ENCODE assay signal across 8 mouse cellular contexts in the genomic region with DNA sequence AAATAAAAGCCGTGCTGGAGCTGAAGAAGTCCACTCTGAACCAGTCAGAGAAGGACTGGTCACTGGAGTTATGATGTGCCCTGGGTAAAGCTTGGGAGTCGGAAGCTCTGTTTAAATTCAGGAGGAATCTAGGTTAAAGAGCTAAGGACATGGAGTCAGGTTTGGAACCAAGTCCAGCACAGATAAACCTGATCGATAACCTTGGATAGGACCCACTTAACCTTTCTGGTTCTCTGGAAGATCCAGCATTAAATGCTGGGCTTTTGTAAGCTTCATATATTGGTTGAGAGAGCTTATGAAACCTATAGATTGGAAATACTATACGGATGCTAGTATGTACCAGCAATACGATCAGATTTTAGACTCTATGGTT. TPM values are rescaled to one million over a fixed set of nuclear protein-coding genes. Genes with fewer than 3 reads are reported as not detected.
DNase-seq lines count a peak whose midpoint lies in the region; ATAC-seq and TF ChIP-seq lines count a peak whose summit lies in the region.

No protein-coding gene starts in this region.

- H3K79me2 ChIP-seq in CH12.LX (replicated peaks; ENCODE audit: control insufficient read depth, extremely low read depth, insufficient read depth, poor library complexity, severe bottlenecking), result peaks cover 53% of the 10 kb centered on the region

- peak overlapping the region; percentile 90 for H3K27ac ChIP-seq in heart, embryonic 11.5 days (ENCODE audit: low read depth, low read length)
- peak overlapping the region; percentile 46; the same call in 1 of the 2 replicates for H3K27ac ChIP-seq in CH12.LX (ENCODE audit: insufficient read depth, low read depth)
- peak overlapping the region; percentile 69 for H3K27ac ChIP-seq in forebrain, embryonic 15.5 days (replicated peaks)
- H3K27ac ChIP-seq in liver, embryonic 16.5 days (ENCODE audit: low read length), result peak overlapping the region; percentile 18; the same call in 1 of the 2 replicates

- 24% methylated on average over 5 of the region's 5 CpGs for WGBS in heart, embryonic 11.5 days (ENCODE audit: insufficient replicate concordance)
- WGBS in forebrain, embryonic 15.5 days, result 28% methylated on average over 5 of the region's 5 CpGs
- WGBS in liver, embryonic 16.5 days (ENCODE audit: insufficient replicate concordance), result 30% methylated on average over 5 of the region's 5 CpGs

- H3K36me3 ChIP-seq in heart, embryonic 11.5 days (ENCODE audit: control insufficient read depth, insufficient read depth, low read length), result peaks cover 2% of the 10 kb centered on the region; the same call in 1 of the 2 replicates
- peaks cover 5 to 37% of the 10 kb centered on the region in 2 experiments for H3K36me3 ChIP-seq in CH12.LX (replicated peaks in 1 of 2; ENCODE audit: control insufficient read depth in 1 of 2, insufficient read depth in 1 of 2, low read length in 1 of 2)
- H3K36me3 ChIP-seq in forebrain, embryonic 15.5 days, result no peaks in the 10 kb centered on the region
- no peaks in the 10 kb centered on the region for H3K36me3 ChIP-seq in liver, embryonic 16.5 days (ENCODE audit: control insufficient read depth, insufficient read depth)

- DNase-seq in heart, adult 8-10 months (ENCODE audit: low spot score), result no peak
- no peak for DNase-seq in CH12.LX (ENCODE audit: extremely low read depth)
- no peak for DNase-seq in adrenal gland, postnatal 36 days
- DNase-seq in layer of hippocampus, postnatal 14 days (ENCODE audit: low spot score in 2 of 2), result no peak

- H3K4me1 ChIP-seq in heart, embryonic 11.5 days (ENCODE audit: control insufficient read depth, insufficient read depth, low read length), result peaks cover 11% of the 10 kb centered on the region
- H3K4me1 ChIP-seq in CH12.LX (ENCODE audit: control insufficient read depth in 1 of 2, insufficient read depth in 2 of 2), result peaks cover 4 to 27% of the 10 kb centered on the region in 2 experiments; a peak in 3 of 4 replicates
- H3K4me1 ChIP-seq in forebrain, embryonic 15.5 days, result peaks cover 31% of the 10 kb centered on the region
- peaks cover 15% of the 10 kb centered on the region for H3K4me1 ChIP-seq in liver, embryonic 16.5 days (ENCODE audit: control insufficient read depth, low read depth, low read length)

- TF ChIP-seq RAD21 in CH12.LX (IDR thresholded peaks at IDR 0.05; ENCODE audit: low read depth, low read length), result no peak

- in situ Hi-C loops in CH12.LX (cut with MboI; ENCODE audit: low pct_ligation_motif_present, low pct_unique_long_range_greater_than_20kb, low sequenced_read_pairs), result no loop called here

- H3K9me3 ChIP-seq in heart, embryonic 11.5 days (replicated peaks; ENCODE audit: control insufficient read depth, low read length), result no peaks in the 10 kb centered on the region
- no peaks in the 10 kb centered on the region for H3K9me3 ChIP-seq in CH12.LX (replicated peaks; ENCODE audit: low read length)
- H3K9me3 ChIP-seq in forebrain, embryonic 15.5 days, result no peaks in the 10 kb centered on the region
- no peaks in the 10 kb centered on the region for H3K9me3 ChIP-seq in liver, embryonic 16.5 days (replicated peaks; ENCODE audit: control insufficient read depth, low read length)

- no peaks in the 10 kb centered on the region for H3K27me3 ChIP-seq in heart, embryonic 11.5 days (ENCODE audit: control insufficient read depth, insufficient read depth, low read length)
- no peaks in the 10 kb centered on the region for H3K27me3 ChIP-seq in CH12.LX (replicated peaks)
- no peaks in the 10 kb centered on the region for H3K27me3 ChIP-seq in forebrain, embryonic 15.5 days
- H3K27me3 ChIP-seq in liver, embryonic 16.5 days (ENCODE audit: control insufficient read depth, insufficient read depth, low read depth, low read length), result no peaks in the 10 kb centered on the region

- dilution Hi-C loops in CH12.LX (cut with MboI; ENCODE audit: extremely low pct_ligation_motif_present, extremely low pct_unique_long_range_greater_than_20kb, low sequenced_read_pairs), result no loop called here

- peak overlapping the region; percentile 78 for H3K4me3 ChIP-seq in heart, embryonic 11.5 days (ENCODE audit: low read depth, low read length)
- H3K4me3 ChIP-seq in CH12.LX (replicated peaks in 1 of 3; ENCODE audit: low read depth in 2 of 3, low read length in 2 of 3, poor library complexity in 1 of 3), result peak overlapping the region; percentile 78 to 97 (median 90)
- H3K4me3 ChIP-seq in forebrain, embryonic 15.5 days, result peak overlapping the region; percentile 73
- peak overlapping the region; percentile 73 for H3K4me3 ChIP-seq in liver, embryonic 16.5 days (ENCODE audit: low read depth, low read length)

- peak overlapping the region; percentile 83 for H3K9ac ChIP-seq in heart, embryonic 11.5 days (ENCODE audit: low read depth, low read length)
- H3K9ac ChIP-seq in CH12.LX (ENCODE audit: insufficient read depth, low read depth), result peak overlapping the region; percentile 88
- peak overlapping the region; percentile 88 for H3K9ac ChIP-seq in forebrain, embryonic 15.5 days (replicated peaks)
- peak overlapping the region; percentile 68 for H3K9ac ChIP-seq in liver, embryonic 16.5 days (ENCODE audit: low read depth, low read length)

- no peak; the same call in 1 of the 2 replicates for ATAC-seq in heart, embryonic 11.5 days (replicated peaks; ENCODE audit: insufficient number of reproducible peaks, low FRiP score, low TSS enrichment)
- no peak for ATAC-seq in forebrain, embryonic 15.5 days (replicated peaks)
- ATAC-seq in liver, embryonic 16.5 days (ENCODE audit: low read depth), result no peak
- ATAC-seq in megakaryocyte progenitor cell, adult 5-6 weeks (replicated peaks; ENCODE audit: poor library complexity), result no peak

- TF ChIP-seq CTCF in CH12.LX (conservative IDR thresholded peaks at IDR 0.05 in 1 of 2, IDR thresholded peaks at IDR 0.05 in 1 of 2; ENCODE audit: low read depth in 2 of 2, low read length in 2 of 2), result no peak

- no peak for TF ChIP-seq POLR2A in CH12.LX (IDR thresholded peaks at IDR 0.05; ENCODE audit: low read depth, low read length)

- peak overlapping the region; percentile 75 for H3K4me2 ChIP-seq in heart, embryonic 11.5 days
- H3K4me2 ChIP-seq in CH12.LX (ENCODE audit: insufficient read depth, low read depth, poor library complexity, severe bottlenecking), result peak overlapping the region; percentile 94; the same call in 1 of the 2 replicates
- peak overlapping the region; percentile 86 for H3K4me2 ChIP-seq in forebrain, embryonic 15.5 days (replicated peaks)
- peak overlapping the region; percentile 94 for H3K4me2 ChIP-seq in liver, embryonic 16.5 days (ENCODE audit: low read depth, low read length)

- TF ChIP-seq EP300 in CH12.LX (IDR thresholded peaks at IDR 0.05; ENCODE audit: low read length), result 0 out of 2 replicates have a peak, but pooled peaks have one; percentile 36

TF ChIP-seq in CH12.LX, 34 proteins besides CTCF, POLR2A, EP300 and RAD21:
- no peak for TF ChIP-seq MAZ (IDR thresholded peaks at IDR 0.05; ENCODE audit: low read depth, low read length)
- TF ChIP-seq ELF1 (IDR thresholded peaks at IDR 0.05; ENCODE audit: low read depth, low read length), result no peak
- TF ChIP-seq RCOR1 (conservative IDR thresholded peaks at IDR 0.05; ENCODE audit: low read depth, low read length), result no peak
- TF ChIP-seq CHD1 (IDR thresholded peaks at IDR 0.05; ENCODE audit: low read depth, low read length), result peak; percentile 47; the same call in 1 of the 2 replicates
- TF ChIP-seq ETS1 (conservative IDR thresholded peaks at IDR 0.05; ENCODE audit: low read depth, low read length), result no peak
- no peak for TF ChIP-seq CHD2 (IDR thresholded peaks at IDR 0.05; ENCODE audit: low read length)
- no peak for TF ChIP-seq USF2 (conservative IDR thresholded peaks at IDR 0.05; ENCODE audit: low read depth, low read length)
TF ChIP-seq in CH12.LX: peak in this region for 1.

RNA-seq across cellular contexts. Expression of a gene that starts 0.7 kb away (rescaled TPM):
- 22.4 and 26.9 TPM in 2 replicates for polyA plus RNA-seq in heart, embryonic 11.5 days (2014; fragmentation: Nextera tagmentation; extraction: Ambion mirVana)
- total RNA-seq in heart, adult 8-10 months (2022), result 10 to 100 TPM; 10.1 to 14.1 (median 12.5) TPM
- total RNA-seq in CH12.LX (2012; rRNA removed) (8.7 and 10.0 TPM in 2 replicates), CH12.LX (2014; rRNA removed) (3.9 and 5.9 TPM in 2 replicates)
- 26.8 and 34.4 TPM in 2 replicates for polyA plus RNA-seq in CH12.LX (2012; ENCODE audit: insufficient read length, low read depth)
- polyA plus RNA-seq in forebrain, embryonic 15.5 days (2015; fragmentation: Nextera tagmentation; extraction: Ambion mirVana), result 20.0 and 20.5 TPM in 2 replicates
- 3.4 and 4.9 TPM in 2 replicates for polyA plus RNA-seq in liver, embryonic 16.5 days (2015; fragmentation: Nextera tagmentation; extraction: Ambion mirVana)
- 20.3 and 20.6 TPM in 2 replicates for total RNA-seq in megakaryocyte progenitor cell, adult 5-6 weeks (2015)
- 5.7 and 6.0 TPM in 2 replicates for total RNA-seq in megakaryocyte progenitor cell, adult 5-6 weeks (2017)
- 10 to 100 TPM; 16.9 to 20.3 TPM for total RNA-seq in adrenal gland, postnatal 36 days (2021)
- 10 to 100 TPM; 26.7 to 30.7 TPM for total RNA-seq in layer of hippocampus, postnatal 14 days (2021)

RNA-seq across cellular contexts. Expression of a gene that starts 14.9 kb away (rescaled TPM):
- 25.6 and 27.0 TPM in 2 replicates for polyA plus RNA-seq in heart, embryonic 11.5 days (2014; fragmentation: Nextera tagmentation; extraction: Ambion mirVana)
- total RNA-seq in heart, adult 8-10 months (2022), result 10 to 100 TPM; 25.9 to 31.5 (median 28.5) TPM
- total RNA-seq in CH12.LX (2012; rRNA removed) (40.5 and 41.5 TPM in 2 replicates), CH12.LX (2014; rRNA removed) (41.5 and 43.2 TPM in 2 replicates)
- polyA plus RNA-seq in CH12.LX (2012; ENCODE audit: insufficient read length, low read depth), result 37.8 and 39.1 TPM in 2 replicates
- polyA plus RNA-seq in forebrain, embryonic 15.5 days (2015; fragmentation: Nextera tagmentation; extraction: Ambion mirVana), result 33.3 TPM in 2 replicates
- polyA plus RNA-seq in liver, embryonic 16.5 days (2015; fragmentation: Nextera tagmentation; extraction: Ambion mirVana), result 12.4 and 12.7 TPM in 2 replicates
- total RNA-seq in megakaryocyte progenitor cell, adult 5-6 weeks (2015), result 22.3 and 23.8 TPM in 2 replicates
- total RNA-seq in megakaryocyte progenitor cell, adult 5-6 weeks (2017), result 25.0 and 26.2 TPM in 2 replicates
- 10 to 100 TPM; 30.0 to 33.6 TPM for total RNA-seq in adrenal gland, postnatal 36 days (2021)
- total RNA-seq in layer of hippocampus, postnatal 14 days (2021), result 10 to 100 TPM; 19.7 to 20.8 TPM

RNA-seq across cellular contexts. Expression of a gene that starts 57.4 kb away (rescaled TPM):
- 62.0 and 67.1 TPM in 2 replicates for polyA plus RNA-seq in heart, embryonic 11.5 days (2014; fragmentation: Nextera tagmentation; extraction: Ambion mirVana)
- 10 to 100 TPM; 53.5 to 62.6 (median 56.4) TPM for total RNA-seq in heart, adult 8-10 months (2022)
- total RNA-seq in CH12.LX (2012; rRNA removed) (10.1 and 14.7 TPM in 2 replicates), CH12.LX (2014; rRNA removed) (4.3 and 5.2 TPM in 2 replicates)
- polyA plus RNA-seq in CH12.LX (2012; ENCODE audit: insufficient read length, low read depth), result 13.1 and 13.4 TPM in 2 replicates
- polyA plus RNA-seq in forebrain, embryonic 15.5 days (2015; fragmentation: Nextera tagmentation; extraction: Ambion mirVana), result 90.2 and 98.3 TPM in 2 replicates
- 24.5 and 25.1 TPM in 2 replicates for polyA plus RNA-seq in liver, embryonic 16.5 days (2015; fragmentation: Nextera tagmentation; extraction: Ambion mirVana)
- 48.8 and 50.2 TPM in 2 replicates for total RNA-seq in megakaryocyte progenitor cell, adult 5-6 weeks (2015)
- 71.5 and 75.5 TPM in 2 replicates for total RNA-seq in megakaryocyte progenitor cell, adult 5-6 weeks (2017)
- 10 to 100 TPM; 71.4 to 98.4 TPM for total RNA-seq in adrenal gland, postnatal 36 days (2021)
- 100 to 1,000 TPM; 109 to 122 TPM for total RNA-seq in layer of hippocampus, postnatal 14 days (2021)

Comparison
In these comparisons a context has a peak if more than half of its experiments do, and no peak if none do; other contexts are left out.
1. H3K27ac ChIP-seq: peak in every context shown above with its lines; median percentile 90 in heart, embryonic 11.5 days; 69 in forebrain, embryonic 15.5 days; 46 in CH12.LX; 18 in liver, embryonic 16.5 days.